In genomic region chr19:46374477-46375088, GRCm38 (mm10) we compare ENCODE assay signal across 11 mouse cellular contexts. TPM values are rescaled to one million over a fixed set of nuclear protein-coding genes. Genes with fewer than 3 reads are reported as not detected.
DNase-seq lines count a peak whose midpoint lies in the region; ATAC-seq and TF ChIP-seq lines count a peak whose summit lies in the region.
"Had no signal": no experiment of that assay in that cellular context is flagged by ENCODE, and none has a peak within 500 bp of the region (broad histone marks: within the 10 kb centered on the region; RNA-seq: fewer than 3 reads in every experiment).

No protein-coding gene starts in this region.

- H3K79me2 ChIP-seq in myocyte (ENCODE audit: control insufficient read depth, insufficient read depth): no peaks in the 10 kb centered on the region

- no peak overlapping the region for H3K4me3 ChIP-seq in lung, embryonic 14.5 days (ENCODE audit: low read depth, low read length)
- no peak overlapping the region for H3K4me3 ChIP-seq in hindbrain, embryonic 12.5 days
- no peak overlapping the region for H3K4me3 ChIP-seq in myocyte
- H3K4me3 ChIP-seq: heart, embryonic 15.5 days; limb, embryonic 13.5 days had no signal

- peaks cover 33% of the 10 kb centered on the region for H3K36me3 ChIP-seq in lung, embryonic 14.5 days (ENCODE audit: insufficient read depth)
- H3K36me3 ChIP-seq in hindbrain, embryonic 12.5 days: peaks cover 36% of the 10 kb centered on the region
- no peaks in the 10 kb centered on the region for H3K36me3 ChIP-seq in myocyte (ENCODE audit: control insufficient read depth, insufficient read depth)

- no peaks in the 10 kb centered on the region for H3K4me1 ChIP-seq in lung, embryonic 14.5 days (ENCODE audit: insufficient read depth)
- H3K4me1 ChIP-seq in hindbrain, embryonic 12.5 days: no peaks in the 10 kb centered on the region

- no peak overlapping the region for H3K4me2 ChIP-seq in lung, embryonic 14.5 days
- no peak overlapping the region for H3K4me2 ChIP-seq in hindbrain, embryonic 12.5 days (replicated peaks)
- no peak overlapping the region for H3K4me2 ChIP-seq in myocyte (ENCODE audit: low read depth)
- H3K4me2 ChIP-seq: heart, embryonic 15.5 days; limb, embryonic 13.5 days had no signal

- no peak overlapping the region for H3ac ChIP-seq in myocyte (ENCODE audit: control insufficient read depth, insufficient read length)

- DNase-seq in cerebellum, adult 18-20 months: peak; percentile 26 to 38
- DNase-seq in lung, embryonic 14.5 days: peak; percentile 19
- DNase-seq in lung, postnatal 25 days (ENCODE audit: low spot score): no peak
- no peak for DNase-seq in adrenal gland, postnatal 36 days
- DNase-seq in right cerebral cortex, postnatal 14 days: no peak
- DNase-seq: adrenal gland, adult 8-10 months had no signal

- 0 out of 2 replicates have a peak overlapping the region, but pooled peaks have one; percentile 33 for H3K27ac ChIP-seq in lung, embryonic 14.5 days (ENCODE audit: low read depth)
- no peak overlapping the region; the same call in 1 of the 2 replicates for H3K27ac ChIP-seq in hindbrain, embryonic 12.5 days
- H3K27ac ChIP-seq: heart, embryonic 15.5 days; limb, embryonic 13.5 days had no signal

- no peak for ATAC-seq in cerebellum, adult (ENCODE audit: insufficient number of reproducible peaks, low FRiP score, low TSS enrichment)
- no peak; the same call in 1 of the 2 replicates for ATAC-seq in lung, embryonic 14.5 days (ENCODE audit: insufficient read depth)
- ATAC-seq in hindbrain, embryonic 12.5 days (ENCODE audit: low FRiP score): 0 out of 2 replicates have a peak, but pooled peaks have one; percentile 30

- no peak overlapping the region for H3K9ac ChIP-seq in lung, embryonic 14.5 days
- no peak overlapping the region for H3K9ac ChIP-seq in hindbrain, embryonic 12.5 days
- H3K9ac ChIP-seq: heart, embryonic 15.5 days; limb, embryonic 13.5 days had no signal

- TF ChIP-seq POLR2A in myocyte (IDR thresholded peaks at IDR 0.05; ENCODE audit: insufficient read length, low read depth): no peak

- no peak for TF ChIP-seq CTCF in lung, embryonic 14.5 days (IDR thresholded peaks at IDR 0.05; ENCODE audit: low read depth)

- H3K9me3 ChIP-seq in lung, embryonic 14.5 days (ENCODE audit: low read depth, low read length): no peaks in the 10 kb centered on the region
- H3K9me3 ChIP-seq in hindbrain, embryonic 12.5 days (replicated peaks): no peaks in the 10 kb centered on the region
- H3K9me3 ChIP-seq: heart, embryonic 15.5 days; limb, embryonic 13.5 days had no signal

- 47% methylated on average over 21 of the region's 21 CpGs for WGBS in lung, embryonic 14.5 days
- whole genome bisulfite sequencing in hindbrain, embryonic 12.5 days: 46% methylated on average over 21 of the region's 21 CpGs

- H3K27me3 ChIP-seq in lung, embryonic 14.5 days (ENCODE audit: insufficient read depth, low read length): no peaks in the 10 kb centered on the region
- H3K27me3 ChIP-seq in hindbrain, embryonic 12.5 days: no peaks in the 10 kb centered on the region
- H3K27me3 ChIP-seq in myocyte (ENCODE audit: control insufficient read depth, insufficient read depth, insufficient read length): no peaks in the 10 kb centered on the region
- H3K27me3 ChIP-seq: heart, embryonic 15.5 days; limb, embryonic 13.5 days had no signal

TF ChIP-seq in myocyte, 11 proteins besides CTCF, POLR2A, EP300 and RAD21:
- TF ChIP-seq POLR2AphosphoS2 (IDR thresholded peaks at IDR 0.05; ENCODE audit: insufficient read length, low read depth) (peak; percentile 66), SRF (IDR thresholded peaks at IDR 0.05; ENCODE audit: control insufficient read depth, insufficient read length, low read depth) (no peak), E2F4 (IDR thresholded peaks at IDR 0.05; ENCODE audit: insufficient read depth) (no peak)
TF ChIP-seq in myocyte: peak in this region for 1.

RNA-seq across cellular contexts. Expression of gene Actr1a, which starts 21.0 kb away (rescaled TPM):
- polyA plus RNA-seq in lung, embryonic 14.5 days (2014; fragmentation: Nextera tagmentation; extraction: Ambion mirVana): 148 and 149 TPM in 2 replicates
- 240 and 246 TPM in 2 replicates for polyA plus RNA-seq in hindbrain, embryonic 12.5 days (2016; fragmentation: Nextera tagmentation; extraction: Ambion mirVana)
- polyA plus RNA-seq in myocyte (2012; fragmentation: generic; extraction: Trizol): 117 TPM
- 100 to 1,000 TPM; 107 to 111 TPM for total RNA-seq in adrenal gland, postnatal 36 days (2021)

RNA-seq across cellular contexts. Expression of gene Sufu, which starts 22.1 kb away (rescaled TPM):
- polyA plus RNA-seq in lung, embryonic 14.5 days (2014; fragmentation: Nextera tagmentation; extraction: Ambion mirVana): 41.3 and 47.5 TPM in 2 replicates
- polyA plus RNA-seq in hindbrain, embryonic 12.5 days (2016; fragmentation: Nextera tagmentation; extraction: Ambion mirVana): 37.7 and 39.3 TPM in 2 replicates
- 16.6 TPM for polyA plus RNA-seq in myocyte (2012; fragmentation: generic; extraction: Trizol)
- 10 to 100 TPM; 24.2 to 25.4 TPM for total RNA-seq in adrenal gland, postnatal 36 days (2021)

RNA-seq across cellular contexts. Expression of gene 2310034G01Rik, which starts 24.5 kb away (rescaled TPM):
- 1.1 and 1.3 TPM in 2 replicates for polyA plus RNA-seq in lung, embryonic 14.5 days (2014; fragmentation: Nextera tagmentation; extraction: Ambion mirVana)
- polyA plus RNA-seq in hindbrain, embryonic 12.5 days (2016; fragmentation: Nextera tagmentation; extraction: Ambion mirVana): 1.4 and 1.5 TPM in 2 replicates
- polyA plus RNA-seq in myocyte (2012; fragmentation: generic; extraction: Trizol): 1.2 TPM
- total RNA-seq in adrenal gland, postnatal 36 days (2021): 1 to 10 TPM; 1.3 TPM

RNA-seq across cellular contexts. Expression of gene Mfsd13a, which starts 33.7 kb away (rescaled TPM):
- polyA plus RNA-seq in lung, embryonic 14.5 days (2014; fragmentation: Nextera tagmentation; extraction: Ambion mirVana): 9.9 and 11.6 TPM in 2 replicates
- polyA plus RNA-seq in hindbrain, embryonic 12.5 days (2016; fragmentation: Nextera tagmentation; extraction: Ambion mirVana): 7.1 and 7.6 TPM in 2 replicates
- 1.9 TPM for polyA plus RNA-seq in myocyte (2012; fragmentation: generic; extraction: Trizol)
- 1 to 10 TPM; 5.2 to 7.5 TPM for total RNA-seq in adrenal gland, postnatal 36 days (2021)

RNA-seq across cellular contexts. Expression of gene Cuedc2, which starts 36.1 kb away (rescaled TPM):
- polyA plus RNA-seq in lung, embryonic 14.5 days (2014; fragmentation: Nextera tagmentation; extraction: Ambion mirVana): 132 and 145 TPM in 2 replicates
- 239 and 261 TPM in 2 replicates for polyA plus RNA-seq in hindbrain, embryonic 12.5 days (2016; fragmentation: Nextera tagmentation; extraction: Ambion mirVana)
- polyA plus RNA-seq in myocyte (2012; fragmentation: generic; extraction: Trizol): 165 TPM
- 10 to 100 TPM; 74.7 to 77.8 TPM for total RNA-seq in adrenal gland, postnatal 36 days (2021)

Comparison
In these comparisons a context has a peak if more than half of its experiments do, and no peak if none do; other contexts are left out.
1. DNase-seq: peak in cerebellum, adult 18-20 months (2 of 2) and lung, embryonic 14.5 days (single experiment); none in lung, postnatal 25 days (single experiment), adrenal gland, postnatal 36 days (0 of 2) and right cerebral cortex, postnatal 14 days (single experiment).